Mouse (Mus musculus) ES-E14 (cell line): ENCODE measurements at regions not wholly inside any gene's neighbourhood (a gene's known extent, or its start where the extent isn't known, plus 50 kb on each side); places are given as distances from the start of the nearest gene placed in this dataset.

Experiments
- DNase-seq: peaks from one replicate; pipeline ENCODE4 v3.0.0-alpha.2; 2013; ENCODE audit warnings: low read depth, low spot score
- H3K27ac ChIP-seq: 2 replicates; pipeline ENCODE4 v1.5.1; 2012; ENCODE audit warnings: low read depth, mild to moderate bottlenecking, low read length, moderate library complexity, mixed read lengths; ENCODE audit not compliant: poor library complexity, insufficient read depth, severe bottlenecking
- H3K36me3 ChIP-seq: 2 replicates; pipeline ENCODE4 v1.6.1; 2012; ENCODE audit warnings: mild to moderate bottlenecking, low read length, moderate library complexity, mixed read lengths; ENCODE audit not compliant: control insufficient read depth, poor library complexity, insufficient read depth, severe bottlenecking
- H3K4me1 ChIP-seq, 2 experiments: fragments of 150-350 bp in 1 of 2; sonication (generic) in 1 of 2; 2 replicates each; pipeline ENCODE4 v1.6.1; 2012; ENCODE audit warnings: low read length in 2 of 2, mild to moderate bottlenecking in 1 of 2, mixed read lengths in 1 of 2; ENCODE audit not compliant: control insufficient read depth in 2 of 2, insufficient read depth in 2 of 2, poor library complexity in 1 of 2
- H3K4me3 ChIP-seq, 2 experiments: fragments of 150-350 bp in 1 of 2; sonication (generic) in 1 of 2; 2 replicates each; pipeline ENCODE4 v1.5.1; 2012; ENCODE audit warnings: low read length in 2 of 2, low read depth in 1 of 2, mild to moderate bottlenecking in 1 of 2, mixed read lengths in 1 of 2; ENCODE audit not compliant: insufficient read depth in 1 of 2, poor library complexity in 1 of 2, severe bottlenecking in 1 of 2
- H3K9ac ChIP-seq: 2 replicates; pipeline ENCODE4 v1.6.1; 2012; ENCODE audit warnings: low read depth, mild to moderate bottlenecking, low read length, mixed read lengths; ENCODE audit not compliant: poor library complexity, insufficient read depth, severe bottlenecking
- H3K9me3 ChIP-seq: fragments of 150-350 bp; sonication (generic); 2 replicates; pipeline ENCODE4 v1.6.1; 2012; ENCODE audit warnings: low read depth, mild to moderate bottlenecking, low read length; ENCODE audit not compliant: control insufficient read depth, insufficient read depth
- CHD2 ChIP-seq: IDR thresholded peaks from 2 replicates; pipeline ENCODE4 v1.6.1; 2014; ENCODE audit warnings: mild to moderate bottlenecking, low read depth, low read length, inconsistent platforms
- HCFC1 ChIP-seq: IDR thresholded peaks from 2 replicates; pipeline ENCODE4 v1.6.1; 2012; ENCODE audit warnings: low read length, inconsistent platforms, borderline replicate concordance; ENCODE audit not compliant: insufficient read depth
- MAFK ChIP-seq: IDR thresholded peaks from 2 replicates; pipeline ENCODE4 v1.6.1; 2014; ENCODE audit warnings: mild to moderate bottlenecking, low read depth, low read length, inconsistent platforms; ENCODE audit not compliant: insufficient read depth
- ZC3H11A ChIP-seq: IDR thresholded peaks from 2 replicates; pipeline ENCODE4 v1.6.1; 2012; ENCODE audit warnings: low read depth, mild to moderate bottlenecking, inconsistent platforms, low read length, borderline replicate concordance
- ZNF384 ChIP-seq: IDR thresholded peaks from 2 replicates; pipeline ENCODE4 v1.6.1; 2012; ENCODE audit warnings: low read depth, low read length, inconsistent platforms
- in situ Hi-C, 2 experiments: fragments of 600-800 bp; cut with MboI; formaldehyde crosslinking; loops; one replicate each; pipeline ENCODE4 v1.15.1; 2025; ENCODE audit warnings: low sequenced_read_pairs in 2 of 2, inconsistent platforms in 1 of 2; ENCODE audit not compliant: unreplicated experiment in 2 of 2

GRCm38 (mm10) chr8:89219156-89219555, 175.2 kb upstream of the Sall1 start:
- Histone ChIP-seq H3K4me1 (no peaks in the 10 kb centered on the region), H3K36me3 (no peaks in the 10 kb centered on the region), H3K27ac (no peak overlapping the region), H3K9ac (no peak overlapping the region), H3K9me3 (no peaks in the 10 kb centered on the region), H3K4me3 (no peak overlapping the region)
- no peak for DNase-seq
- in situ Hi-C loops, result no loop called here
- no peak for TF ChIP-seq CHD2
- TF ChIP-seq HCFC1, result no peak
- no peak for TF ChIP-seq ZNF384

GRCm38 (mm10) chr8:89217689-89218088, 173.7 kb upstream of the Sall1 start:
- DNase-seq, result no peak
- Histone ChIP-seq H3K27ac (no peak overlapping the region), H3K4me3 (no peak overlapping the region), H3K9me3 (no peaks in the 10 kb centered on the region), H3K36me3 (no peaks in the 10 kb centered on the region), H3K9ac (no peak overlapping the region), H3K4me1 (no peaks in the 10 kb centered on the region)
- TF ChIP-seq HCFC1 (no peak), ZNF384 (no peak), ZC3H11A (no peak), MAFK (no peak), CHD2 (no peak)
- in situ Hi-C loops, result no loop called here

GRCm38 (mm10) chr8:89211931-89212330, 168.0 kb upstream of the Sall1 start:
- Histone ChIP-seq H3K9ac (no peak overlapping the region), H3K4me3 (no peak overlapping the region), H3K27ac (no peak overlapping the region), H3K9me3 (no peaks in the 10 kb centered on the region), H3K36me3 (no peaks in the 10 kb centered on the region), H3K4me1 (no peaks in the 10 kb centered on the region)
- no peak for DNase-seq
- in situ Hi-C loops, result no loop called here
- TF ChIP-seq ZNF384 (no peak), ZC3H11A (no peak), HCFC1 (no peak), CHD2 (no peak), MAFK (no peak)

GRCm38 (mm10) chr8:89210684-89211083, 166.7 kb upstream of the Sall1 start:
- TF ChIP-seq HCFC1, result no peak
- TF ChIP-seq CHD2, result no peak
- no peak for DNase-seq
- in situ Hi-C loops, result no loop called here
- Histone ChIP-seq H3K36me3 (no peaks in the 10 kb centered on the region), H3K4me3 (no peak overlapping the region), H3K9ac (no peak overlapping the region), H3K4me1 (no peaks in the 10 kb centered on the region), H3K27ac (no peak overlapping the region), H3K9me3 (no peaks in the 10 kb centered on the region)

GRCm38 (mm10) chr8:89207891-89208290, 163.9 kb upstream of the Sall1 start:
- DNase-seq, result no peak
- Histone ChIP-seq H3K27ac (no peak overlapping the region), H3K4me3 (no peak overlapping the region), H3K9ac (no peak overlapping the region), H3K36me3 (no peaks in the 10 kb centered on the region), H3K9me3 (no peaks in the 10 kb centered on the region), H3K4me1 (no peaks in the 10 kb centered on the region)
- TF ChIP-seq ZC3H11A (no peak), ZNF384 (no peak), HCFC1 (no peak), MAFK (no peak), CHD2 (no peak)
- in situ Hi-C loops, result no loop called here
